Mouse (Mus musculus) forebrain, postnatal 0 days (tissue): Measurements from ENCODE around the gene Bnip3. TPM values are rescaled to one million over a fixed set of nuclear protein-coding genes. Genes with fewer than 3 reads are reported as not detected.

ENCODE experiments used
- ATAC-seq: fragments of 200-750 bp; cut with Nextera tagmentation; 2 replicates; pipeline ENCODE4 v1.8.0; 2017; ENCODE audit warnings: mild to moderate bottlenecking, moderate library complexity
- DNase-seq: peaks from one replicate; pipeline ENCODE4 v3.0.0-alpha.2; 2015
- H3K27ac ChIP-seq: fragments of 300-500 bp; sonication (generic); 2 replicates; pipeline ENCODE4 v1.5.1; 2014; ENCODE audit warnings: low read depth, mild to moderate bottlenecking, antibody characterized with exemption, low read length, moderate library complexity, mixed read lengths
- H3K27me3 ChIP-seq: fragments of 300-500 bp; sonication (generic); 2 replicates; pipeline ENCODE4 v1.6.1; 2014; ENCODE audit warnings: mild to moderate bottlenecking, low read length, mixed read lengths; ENCODE audit not compliant: insufficient read depth
- H3K36me3 ChIP-seq: fragments of 300-500 bp; sonication (generic); 2 replicates; pipeline ENCODE4 v1.6.1; 2014; ENCODE audit warnings: mild to moderate bottlenecking, moderate library complexity; ENCODE audit not compliant: insufficient read depth
- H3K4me1 ChIP-seq: fragments of 300-500 bp; sonication (generic); 2 replicates; pipeline ENCODE4 v1.6.1; 2014; ENCODE audit warnings: antibody characterized with exemption; ENCODE audit not compliant: insufficient read depth
- H3K4me2 ChIP-seq: fragments of 300-500 bp; sonication (generic); 2 replicates; pipeline ENCODE4 v1.6.1; 2014; ENCODE audit warnings: low read depth, mild to moderate bottlenecking, moderate library complexity
- H3K4me3 ChIP-seq: fragments of 300-500 bp; sonication (generic); 2 replicates; pipeline ENCODE4 v1.5.1; 2014; ENCODE audit warnings: low read depth, low read length, mixed read lengths
- H3K9ac ChIP-seq: fragments of 300-500 bp; sonication (generic); 2 replicates; pipeline ENCODE4 v1.6.1; 2014; ENCODE audit warnings: mild to moderate bottlenecking
- H3K9me3 ChIP-seq: fragments of 300-500 bp; sonication (generic); 2 replicates; pipeline ENCODE4 v1.6.1; 2016; ENCODE audit warnings: low read length
- CTCF ChIP-seq: sonication (generic); IDR thresholded peaks from 2 replicates; pipeline ENCODE4 v1.5.1; 2016; ENCODE audit warnings: antibody characterized with exemption, control low read depth, low read depth
- WGBS: fragments of 180-500 bp; shearing (Covaris S2); extraction: QIAGEN DNeasy Blood & Tissue Kit; methylation state at CpG from one replicate; pipeline ENCODE4 v1.1.7; 2014; 5-methylcytosine and 5-hydroxymethylcytosine counted together
- polyA plus RNA-seq: library from polyadenylated mRNA; unstranded; fragments of >200 nt; fragmentation: Nextera tagmentation; extraction: Ambion mirVana; gene quantifications from 2 replicates; pipeline ENCODE4 v1.2.1, GENCODE M21; 2015
- total RNA-seq: library from RNA; depleted of rRNA; stranded (reverse); fragments of >200 nt; gene quantifications from 2 replicates; pipeline ENCODE4 v1.2.3, GENCODE M21; 2014

The Bnip3 gene
- total and polyA plus RNA-seq, 2 experiments from 2014 or later, result 108 to 145 TPM

DNA sequence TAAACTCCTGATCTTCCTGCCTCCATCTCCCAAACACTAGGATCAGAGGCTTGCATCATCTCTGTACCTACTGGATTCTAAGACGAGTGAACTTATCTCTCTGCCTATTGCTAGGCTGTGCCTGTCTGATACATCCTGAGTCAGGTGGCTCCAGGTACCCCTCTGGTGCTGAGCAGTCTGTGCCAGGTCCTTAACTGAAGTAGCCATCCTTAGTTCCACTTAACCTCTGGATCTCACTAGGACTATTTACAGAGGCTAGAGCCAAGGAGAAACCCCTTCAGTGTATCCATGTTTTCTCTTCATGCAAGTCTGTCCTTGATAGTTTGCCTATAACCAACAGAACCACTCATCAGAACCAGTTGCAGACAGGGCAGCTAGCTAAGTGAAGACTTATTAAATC, 2.9 kb downstream of the Bnip3 start:
- DNase-seq (no peak), ATAC-seq (no peak)
- no peaks in the 10 kb centered on the region for H3K36me3 ChIP-seq
- H3K27me3 ChIP-seq, result no peaks in the 10 kb centered on the region
- H3K4me2 ChIP-seq, result peak overlapping the region; percentile 28
- no peaks in the 10 kb centered on the region for H3K9me3 ChIP-seq
- H3K9ac ChIP-seq, result no peak overlapping the region
- H3K4me1 ChIP-seq, result peaks cover 16% of the 10 kb centered on the region
- no peak for TF ChIP-seq CTCF
- 81% methylated on average over 1 of the region's 1 CpGs for WGBS
- H3K4me3 ChIP-seq, result no peak overlapping the region
- H3K27ac ChIP-seq, result no peak overlapping the region

DNA sequence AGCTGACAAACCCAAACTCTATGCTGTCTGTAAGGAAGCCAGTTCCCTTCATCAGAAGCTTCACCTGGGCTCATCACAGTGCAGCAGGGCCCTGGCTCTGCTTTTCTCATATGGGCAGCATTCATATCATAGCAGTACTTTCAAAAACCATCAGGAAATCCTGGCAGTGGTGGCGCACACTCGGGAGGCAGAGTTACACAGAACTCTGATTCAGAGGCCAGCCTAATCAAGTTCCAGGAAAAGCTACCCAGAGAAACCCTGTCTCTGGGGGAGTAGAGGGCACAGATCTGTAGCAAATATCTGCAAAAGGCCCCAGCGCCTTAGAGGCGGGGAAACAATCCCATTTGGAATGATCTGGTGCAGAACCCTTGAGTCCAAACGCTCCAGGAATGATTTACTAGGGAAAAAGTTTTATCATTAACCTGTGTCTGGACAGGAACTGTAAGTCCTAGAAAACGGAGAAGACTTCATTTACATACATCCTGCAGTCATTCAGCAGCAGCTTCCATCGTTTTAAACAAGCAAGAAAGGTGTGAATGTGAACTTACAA, 5.4 kb downstream of the Bnip3 start:
- no peak for TF ChIP-seq CTCF
- no peak for DNase-seq
- H3K4me2 ChIP-seq, result no peak overlapping the region

DNA sequence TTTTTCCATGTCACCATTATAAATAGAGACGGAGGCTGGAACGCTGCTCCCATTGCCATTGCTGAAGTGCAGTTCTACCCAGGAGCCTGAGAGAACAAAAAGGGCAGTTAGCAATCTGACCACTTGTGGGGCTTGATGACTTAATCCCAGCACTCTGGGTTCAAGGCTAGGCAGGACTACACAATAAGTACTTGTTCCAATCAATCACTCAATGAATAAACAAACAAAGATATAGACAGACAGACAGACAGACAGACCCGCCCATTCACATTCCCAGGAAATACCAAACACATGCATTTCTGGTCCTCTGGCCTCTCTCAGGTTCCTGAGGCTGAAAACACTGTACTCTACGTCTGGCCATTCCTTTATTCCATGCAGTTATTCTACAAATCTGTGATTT, 10.6 kb downstream of the Bnip3 start:
- DNase-seq (no peak), ATAC-seq (no peak)
- Histone ChIP-seq H3K4me2 (no peak overlapping the region), H3K4me1 (no peaks in the 10 kb centered on the region), H3K9ac (no peak overlapping the region), H3K4me3 (no peak overlapping the region), H3K27me3 (no peaks in the 10 kb centered on the region), H3K27ac (no peak overlapping the region), H3K36me3 (peaks cover 7% of the 10 kb centered on the region), H3K9me3 (no peaks in the 10 kb centered on the region)
- WGBS, result 73% methylated on average over 4 of the region's 4 CpGs
- TF ChIP-seq CTCF, result no peak

More for the DNA sequence above, 5.4 kb downstream of the Bnip3 start:
- H3K36me3 ChIP-seq, result no peaks in the 10 kb centered on the region
- 77% methylated on average over 7 of the region's 7 CpGs for WGBS
- H3K4me3 ChIP-seq, result no peak overlapping the region
- H3K9me3 ChIP-seq, result no peaks in the 10 kb centered on the region
- H3K27me3 ChIP-seq, result no peaks in the 10 kb centered on the region
- no peak overlapping the region for H3K27ac ChIP-seq
- no peak overlapping the region for H3K9ac ChIP-seq
- no peak for ATAC-seq
- H3K4me1 ChIP-seq, result peaks cover 16% of the 10 kb centered on the region

DNA sequence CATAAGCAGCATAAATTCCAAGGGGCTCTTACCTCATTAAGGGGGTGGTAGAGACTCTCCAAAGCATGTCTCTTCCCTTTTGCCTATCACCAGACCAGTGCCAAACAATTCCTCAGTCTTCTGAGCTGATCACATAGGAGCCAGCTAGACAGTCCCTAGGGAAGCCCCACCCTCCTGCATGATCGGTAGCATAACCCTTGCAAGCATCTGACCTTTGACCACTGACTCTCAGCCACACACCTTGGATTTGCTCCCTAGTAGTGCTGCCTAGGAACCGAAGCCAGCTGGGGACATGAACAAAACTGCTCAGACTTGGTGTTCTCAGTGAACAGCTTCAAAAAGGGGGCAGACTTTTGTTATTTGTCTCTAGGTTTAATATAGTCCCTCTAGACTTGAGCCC, 11.2 kb downstream of the Bnip3 start:
- DNase-seq (no peak), ATAC-seq (no peak)
- 79% methylated on average over 2 of the region's 2 CpGs for WGBS
- Histone ChIP-seq H3K4me3 (no peak overlapping the region), H3K27me3 (no peaks in the 10 kb centered on the region), H3K4me2 (no peak overlapping the region), H3K9ac (no peak overlapping the region), H3K4me1 (no peaks in the 10 kb centered on the region), H3K27ac (no peak overlapping the region), H3K36me3 (peaks cover 12% of the 10 kb centered on the region), H3K9me3 (no peaks in the 10 kb centered on the region)
- TF ChIP-seq CTCF, result no peak

DNA sequence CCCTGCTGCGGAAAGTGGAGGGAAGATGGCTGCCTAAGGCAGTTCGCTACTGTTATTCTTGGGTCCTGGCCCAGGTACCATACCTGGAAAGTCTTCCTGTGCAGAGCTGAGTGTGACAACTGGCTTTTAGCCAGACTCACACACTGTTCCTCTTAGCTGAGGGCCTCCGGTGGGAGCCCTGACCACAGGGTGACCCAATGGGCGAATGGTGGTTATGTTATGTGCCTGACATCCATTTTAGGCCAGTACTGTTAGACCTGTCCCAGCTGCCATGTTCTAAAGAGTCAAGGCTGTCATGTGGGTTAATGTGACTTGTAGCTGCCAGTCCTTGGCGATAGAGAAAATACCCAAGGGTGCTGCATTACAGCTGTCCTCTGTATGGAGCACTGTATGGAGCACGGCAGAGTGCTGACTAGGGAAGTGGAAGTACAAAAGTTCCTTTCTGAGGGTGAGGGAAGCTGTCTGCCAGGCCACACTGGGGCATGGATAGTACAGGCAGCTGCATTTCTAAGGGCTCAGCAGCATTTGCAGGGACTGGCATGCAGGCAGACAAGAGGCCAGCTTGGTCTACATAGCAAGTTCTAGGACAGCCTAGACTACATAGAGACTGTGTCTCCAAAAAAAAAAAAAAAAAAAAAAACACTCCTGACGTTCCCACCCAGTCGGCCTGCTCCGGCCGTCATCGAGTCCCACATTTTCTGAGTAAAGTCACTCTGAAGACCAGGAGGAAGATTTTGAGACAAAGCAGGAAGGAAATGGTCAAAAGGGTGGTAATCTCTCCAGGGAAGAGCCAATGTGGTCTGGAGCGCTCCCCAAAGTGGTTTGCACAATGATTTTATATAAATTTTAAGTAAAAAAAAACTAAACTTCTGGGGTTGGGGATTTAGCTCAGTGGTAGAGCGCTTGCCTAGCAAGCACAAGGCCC, 23.7 kb downstream of the Bnip3 start:
- Histone ChIP-seq H3K36me3 (peaks cover 26% of the 10 kb centered on the region), H3K4me2 (no peak overlapping the region), H3K9ac (no peak overlapping the region), H3K9me3 (no peaks in the 10 kb centered on the region), H3K27ac (no peak overlapping the region), H3K27me3 (no peaks in the 10 kb centered on the region), H3K4me3 (no peak overlapping the region), H3K4me1 (no peaks in the 10 kb centered on the region)
- TF ChIP-seq CTCF, result no peak
- ATAC-seq (no peak), DNase-seq (no peak)
- WGBS, result 90% methylated on average over 13 of the region's 13 CpGs

DNA sequence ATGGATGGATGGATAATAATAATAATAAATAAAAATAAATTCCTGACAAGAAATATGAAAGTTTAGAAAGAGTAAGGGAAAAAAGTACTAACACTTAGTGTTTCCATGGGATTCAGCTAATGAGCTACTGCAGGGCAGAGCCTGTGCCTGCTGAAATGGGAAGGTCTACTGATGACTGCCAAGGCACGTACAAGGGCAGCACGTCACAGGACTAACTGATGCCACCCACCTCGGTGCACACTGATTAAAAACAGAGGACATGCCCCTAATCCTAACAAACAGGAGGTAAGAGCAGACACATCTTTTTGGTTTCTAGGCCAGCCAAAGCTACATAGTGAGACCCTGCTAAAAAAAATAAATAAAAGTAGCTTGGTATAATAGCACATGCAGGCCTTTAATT, 25.6 kb downstream of the Bnip3 start:
- no peak overlapping the region for H3K9ac ChIP-seq
- H3K27ac ChIP-seq, result no peak overlapping the region
- H3K4me3 ChIP-seq, result no peak overlapping the region
- no peak for ATAC-seq
- WGBS, result 88% methylated on average over 3 of the region's 3 CpGs
- H3K9me3 ChIP-seq, result no peaks in the 10 kb centered on the region
- H3K27me3 ChIP-seq, result no peaks in the 10 kb centered on the region
- no peak for DNase-seq
- no peak overlapping the region for H3K4me2 ChIP-seq
- TF ChIP-seq CTCF, result no peak
- H3K36me3 ChIP-seq, result peaks cover 45% of the 10 kb centered on the region
- H3K4me1 ChIP-seq, result no peaks in the 10 kb centered on the region

DNA sequence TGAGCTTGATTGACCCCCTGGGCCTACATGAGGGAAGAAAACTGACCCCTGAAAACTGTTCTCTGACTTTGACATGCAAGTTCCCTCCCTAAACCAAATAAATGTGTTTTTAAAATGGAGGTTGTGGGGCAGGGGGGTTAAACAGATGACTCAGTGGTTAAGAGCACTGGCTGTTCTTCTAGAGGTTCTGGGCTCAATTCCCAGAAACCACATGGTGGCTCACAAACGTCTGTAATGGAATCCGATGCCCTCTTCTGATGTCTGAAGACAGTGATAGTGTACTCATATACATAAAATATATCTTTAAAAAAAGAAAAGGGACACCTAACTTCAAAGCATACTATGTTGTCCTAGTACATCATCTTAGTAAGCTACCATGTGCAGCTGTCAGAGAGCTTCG, 34.3 kb downstream of the Bnip3 start:
- ATAC-seq, result no peak
- 59% methylated on average over 3 of the region's 3 CpGs for WGBS
- DNase-seq, result no peak
- no peak overlapping the region for H3K4me2 ChIP-seq
- no peak overlapping the region for H3K27ac ChIP-seq
- no peaks in the 10 kb centered on the region for H3K4me1 ChIP-seq
- TF ChIP-seq CTCF, result no peak
- peaks cover 80% of the 10 kb centered on the region for H3K36me3 ChIP-seq
- H3K4me3 ChIP-seq, result no peak overlapping the region
- H3K27me3 ChIP-seq, result no peaks in the 10 kb centered on the region
- no peak overlapping the region for H3K9ac ChIP-seq
- no peaks in the 10 kb centered on the region for H3K9me3 ChIP-seq
